Mouse (Mus musculus): ENCODE results near the gene Man2c1. TPM values are rescaled to one million over a fixed set of nuclear protein-coding genes. Genes with fewer than 3 reads are reported as not detected.

Gene Man2c1
- polyA plus RNA-seq, 1 experiment from 2014 or later, result 77.5 TPM

DNA sequence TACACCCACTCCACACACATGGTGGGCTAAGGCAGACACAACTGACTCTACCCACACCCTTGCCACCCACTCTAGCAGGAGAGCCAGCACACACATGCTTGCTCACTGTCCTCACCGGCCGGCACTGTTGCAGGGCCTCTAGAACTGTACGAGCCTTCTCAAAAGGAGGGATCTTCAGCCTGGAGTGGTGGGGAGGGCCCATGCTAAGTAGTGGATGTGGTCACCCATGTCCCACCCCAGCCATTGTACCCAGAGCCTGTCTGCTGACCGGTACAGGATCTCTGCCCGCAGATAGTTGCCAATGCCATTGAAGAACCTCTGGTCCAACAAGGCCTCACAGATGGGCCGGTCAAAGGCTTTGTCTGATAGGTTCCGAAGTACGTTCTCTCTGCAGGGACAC is 14.3 kb downstream of the Man2c1 start:
- peaks cover 17% of the 10 kb centered on the region for H3K4me1 ChIP-seq
- no peaks in the 10 kb centered on the region for H3K27me3 ChIP-seq
- no peak overlapping the region for H3K4me2 ChIP-seq
- H3K4me3 ChIP-seq, result no peak overlapping the region
- H3K27ac ChIP-seq, result no peak overlapping the region
- WGBS, result 88% methylated on average over 8 of the region's 8 CpGs
- H3K36me3 ChIP-seq, result peaks cover 44% of the 10 kb centered on the region
- no peaks in the 10 kb centered on the region for H3K9me3 ChIP-seq
- ATAC-seq (ENCODE audit: insufficient number of reproducible peaks, insufficient read depth, low FRiP score, low TSS enrichment, low read depth), result no peak
- no peak overlapping the region for H3K9ac ChIP-seq

DNA sequence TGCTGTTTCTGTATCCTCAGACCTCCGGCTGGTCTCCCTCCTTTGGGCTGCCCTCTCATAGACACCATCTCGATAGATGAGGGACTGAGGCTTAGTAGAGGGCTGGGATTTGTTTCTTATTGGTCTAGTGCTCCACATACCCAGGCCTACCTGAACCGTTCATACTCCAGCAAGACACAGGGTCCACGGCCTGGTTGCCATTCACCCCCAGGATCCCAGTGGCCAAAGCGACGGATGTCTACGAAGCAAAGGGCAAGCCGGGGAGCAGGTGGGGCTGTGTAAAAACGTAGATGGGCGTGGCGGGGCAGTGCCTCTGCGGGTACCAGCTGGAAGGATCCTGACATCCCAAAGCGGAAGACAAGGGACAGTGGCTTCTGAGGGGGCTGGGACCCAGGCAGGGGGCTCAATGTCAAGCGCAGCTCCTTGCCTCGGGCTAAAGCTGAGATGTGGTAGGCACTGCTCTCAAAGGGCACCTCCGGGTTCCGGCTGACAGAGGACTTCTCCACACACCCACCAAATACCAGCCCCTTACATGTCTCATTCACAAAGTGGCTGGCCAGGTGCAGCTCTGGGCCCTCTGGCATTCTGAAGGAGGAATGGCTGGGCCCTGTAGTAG is 16.1 kb downstream of the Man2c1 start:
- Histone ChIP-seq H3K36me3 (peaks cover 27% of the 10 kb centered on the region), H3K9me3 (no peaks in the 10 kb centered on the region), H3K4me2 (peak overlapping the region; percentile 68), H3K4me3 (peak overlapping the region; percentile 62; the same call in 1 of the 2 replicates), H3K9ac (0 out of 2 replicates have a peak overlapping the region, but pooled peaks have one; percentile 72), H3K27ac (no peak overlapping the region), H3K27me3 (no peaks in the 10 kb centered on the region), H3K4me1 (peaks cover 17% of the 10 kb centered on the region)
- 81% methylated on average over 16 of the region's 17 CpGs for WGBS
- no peak for ATAC-seq (ENCODE audit: insufficient number of reproducible peaks, insufficient read depth, low FRiP score, low TSS enrichment, low read depth)

DNA sequence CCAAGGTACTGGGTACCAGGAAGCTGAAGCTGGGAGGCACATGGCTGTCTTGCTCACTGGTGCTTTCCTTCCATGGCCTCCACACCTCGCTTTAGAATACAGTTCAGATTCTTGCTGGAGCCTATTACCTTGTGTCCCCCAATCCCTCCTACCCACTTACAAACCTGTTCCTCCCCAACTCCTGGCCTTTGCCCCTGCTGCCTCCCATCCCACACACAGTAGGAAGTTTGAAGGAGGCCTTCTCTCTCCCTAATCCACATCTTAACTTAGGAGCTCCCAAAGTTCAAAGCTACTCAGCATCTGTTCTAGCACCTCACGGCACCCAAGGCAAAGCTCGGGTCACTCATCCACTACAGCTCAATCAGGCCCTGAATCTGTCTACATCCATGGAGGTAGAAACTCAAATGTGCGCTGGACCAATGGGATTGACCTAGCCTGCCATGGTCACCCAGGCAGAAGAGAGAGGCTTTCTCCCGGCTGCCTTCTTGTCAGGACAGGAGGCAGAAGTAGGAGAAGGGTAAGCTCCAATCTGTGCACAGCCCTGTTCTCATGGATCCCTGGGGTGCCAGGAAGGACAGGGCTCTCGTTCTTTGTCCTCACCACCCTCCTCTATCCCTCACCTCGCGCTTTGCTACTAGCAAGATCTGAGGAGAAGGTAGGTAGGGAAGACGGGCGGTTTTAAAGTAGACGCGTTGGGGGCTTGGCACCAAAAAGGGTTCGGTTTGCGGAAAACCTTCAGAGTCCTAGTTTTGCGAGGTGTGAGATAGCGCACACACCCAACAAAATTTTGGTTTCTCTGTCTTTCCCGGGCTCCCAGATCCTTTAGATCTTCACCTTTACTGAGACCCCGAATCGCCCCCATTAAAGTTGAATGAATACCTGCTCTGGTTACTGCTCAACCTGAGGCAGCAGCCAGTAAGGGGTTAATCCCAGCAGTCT is 17.0 kb downstream of the Man2c1 start:
- peak overlapping the region; percentile 72 for H3K9ac ChIP-seq
- no peak for ATAC-seq (ENCODE audit: insufficient number of reproducible peaks, insufficient read depth, low FRiP score, low TSS enrichment, low read depth)
- peaks cover 18% of the 10 kb centered on the region for H3K36me3 ChIP-seq
- no peaks in the 10 kb centered on the region for H3K9me3 ChIP-seq
- peak overlapping the region; percentile 68 for H3K4me2 ChIP-seq
- WGBS, result 8% methylated on average over 19 of the region's 19 CpGs
- peaks cover 17% of the 10 kb centered on the region for H3K4me1 ChIP-seq
- H3K4me3 ChIP-seq, result peak overlapping the region; percentile 62
- H3K27me3 ChIP-seq, result no peaks in the 10 kb centered on the region
- peak overlapping the region; percentile 90 for H3K27ac ChIP-seq

DNA sequence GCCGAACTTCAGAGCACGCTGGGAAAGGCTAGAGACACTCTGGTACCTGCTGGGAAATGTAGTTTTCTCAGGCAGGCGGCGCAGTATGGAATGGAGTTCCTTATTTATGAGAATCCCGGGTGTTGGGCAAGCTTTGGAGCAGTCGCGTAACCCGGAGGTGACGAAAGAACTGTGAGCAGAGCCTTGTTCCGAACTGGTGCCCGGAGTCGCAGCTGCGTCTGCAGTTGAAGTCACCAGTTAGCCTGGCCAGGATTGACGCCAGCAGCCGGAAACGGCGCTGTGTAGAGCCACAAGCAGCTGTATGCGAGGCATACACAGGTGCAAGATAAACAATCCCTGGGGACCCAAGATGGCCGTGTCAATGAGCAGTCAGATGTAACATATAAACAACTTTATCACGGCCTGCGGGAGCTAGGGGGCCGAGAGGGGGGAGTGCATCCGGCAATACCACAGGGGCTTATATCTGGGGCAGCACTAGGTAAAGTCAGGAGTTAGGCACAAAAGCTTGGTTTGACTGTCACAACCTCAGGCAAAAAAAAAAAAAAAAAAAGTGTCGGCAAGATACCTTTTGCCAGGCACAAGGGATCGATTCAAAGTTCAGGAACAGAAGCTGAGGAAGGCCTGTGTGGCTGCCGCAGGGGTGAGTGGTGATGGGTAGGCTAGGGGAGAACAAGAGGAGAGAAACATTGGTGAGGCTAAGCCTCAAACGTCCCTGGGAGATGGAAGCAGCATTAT is 17.8 kb downstream of the Man2c1 start, which contains the start of gene Neil1:
Neil1 (minus strand) TSS at position 162 of the 735 bp plus-strand sequence.
- Histone ChIP-seq H3K4me1 (peaks cover 17% of the 10 kb centered on the region), H3K9me3 (no peaks in the 10 kb centered on the region), H3K27ac (peak within 1 kb of the TSS; percentile 90), H3K4me3 (peak within 1 kb of the TSS; percentile 62), H3K9ac (peak within 1 kb of the TSS; percentile 72), H3K27me3 (no peaks in the 10 kb centered on the region), H3K36me3 (peaks cover 13% of the 10 kb centered on the region; the same call in 1 of the 2 replicates), H3K4me2 (peak within 1 kb of the TSS; percentile 68)
- ATAC-seq (ENCODE audit: insufficient number of reproducible peaks, insufficient read depth, low FRiP score, low TSS enrichment, low read depth), result peak; percentile 76
- WGBS, result 2% methylated on average over 27 of the region's 27 CpGs

DNA sequence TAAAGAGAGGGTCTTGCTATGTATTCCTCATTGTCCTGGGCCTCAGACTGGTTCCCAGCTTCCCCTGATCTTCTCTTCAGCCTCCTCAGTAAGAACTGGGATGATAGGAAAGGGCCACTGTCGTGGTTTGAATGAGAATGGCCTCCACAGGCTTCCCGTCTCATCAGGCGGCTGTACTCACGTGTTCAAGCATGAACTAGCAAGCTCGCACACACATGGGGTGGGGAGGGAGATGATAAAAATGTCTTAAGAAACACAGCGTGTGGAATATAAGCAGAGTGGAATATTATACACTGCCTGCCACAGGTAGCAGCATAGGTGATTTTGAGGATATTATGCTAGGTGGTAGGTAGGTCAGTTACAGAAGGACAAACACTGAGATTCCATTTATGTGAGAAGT is 18.5 kb downstream of the Man2c1 start:
- H3K9ac ChIP-seq, result peak overlapping the region; percentile 72; the same call in 1 of the 2 replicates
- WGBS, result 73% methylated on average over 6 of the region's 6 CpGs
- no peak for ATAC-seq (ENCODE audit: insufficient number of reproducible peaks, insufficient read depth, low FRiP score, low TSS enrichment, low read depth)
- H3K36me3 ChIP-seq, result 0 out of 2 replicates have a peak, but pooled peaks cover 10% of the 10 kb centered on the region
- peak overlapping the region; percentile 68 for H3K4me2 ChIP-seq
- peak overlapping the region; percentile 62 for H3K4me3 ChIP-seq
- H3K9me3 ChIP-seq, result no peaks in the 10 kb centered on the region
- no peak overlapping the region; the same call in 1 of the 2 replicates for H3K27ac ChIP-seq
- H3K4me1 ChIP-seq, result peaks cover 17% of the 10 kb centered on the region
- no peaks in the 10 kb centered on the region for H3K27me3 ChIP-seq

DNA sequence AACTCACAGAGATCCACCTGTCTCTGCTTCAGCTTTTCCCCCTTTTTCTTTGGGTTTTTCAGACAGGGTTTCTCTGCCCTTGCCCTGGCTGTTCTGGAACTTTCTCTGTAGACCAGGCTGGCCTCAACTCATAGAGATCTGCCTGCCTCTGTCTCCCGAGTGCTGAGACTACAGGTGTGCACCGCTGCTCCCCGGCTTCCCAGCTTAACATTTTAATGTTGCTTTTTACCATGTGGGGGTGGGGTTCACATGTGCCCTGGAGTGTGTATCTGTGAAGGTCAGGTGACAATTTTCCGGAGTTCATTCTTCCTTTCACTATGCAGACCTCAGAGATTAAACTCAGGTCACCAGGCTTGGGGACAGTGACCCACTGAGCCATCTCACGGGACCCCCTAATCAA is 19.7 kb downstream of the Man2c1 start:
- H3K4me2 ChIP-seq, result no peak overlapping the region
- H3K36me3 ChIP-seq, result peaks cover 10% of the 10 kb centered on the region
- H3K27me3 ChIP-seq, result no peaks in the 10 kb centered on the region
- no peak for ATAC-seq (ENCODE audit: insufficient number of reproducible peaks, insufficient read depth, low FRiP score, low TSS enrichment, low read depth)
- H3K4me3 ChIP-seq, result no peak overlapping the region
- no peaks in the 10 kb centered on the region for H3K9me3 ChIP-seq
- no peak overlapping the region for H3K27ac ChIP-seq
- H3K4me1 ChIP-seq, result peaks cover 17% of the 10 kb centered on the region
- H3K9ac ChIP-seq, result no peak overlapping the region
- WGBS, result 85% methylated on average over 5 of the region's 5 CpGs

DNA sequence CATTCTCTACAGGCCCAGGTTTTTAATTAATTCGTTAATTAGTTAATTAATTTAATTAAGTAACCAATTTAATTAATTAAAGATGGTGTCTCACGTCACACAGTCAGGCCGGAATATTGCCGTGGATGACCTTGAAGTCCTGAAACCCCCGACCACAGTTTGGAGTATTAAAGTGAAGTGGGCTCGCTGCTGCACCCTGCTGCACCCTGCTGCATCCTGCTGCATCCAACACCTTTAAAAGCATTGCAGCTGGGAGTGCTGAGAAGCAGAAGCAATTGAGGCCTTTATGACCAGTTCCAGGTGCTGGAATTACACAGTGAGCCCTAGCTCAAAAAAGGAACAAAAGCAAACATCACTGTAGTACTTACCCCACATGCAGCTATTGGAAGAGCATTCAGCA is 21.8 kb downstream of the Man2c1 start:
- no peak overlapping the region for H3K9ac ChIP-seq
- no peak for ATAC-seq (ENCODE audit: insufficient number of reproducible peaks, insufficient read depth, low FRiP score, low TSS enrichment, low read depth)
- H3K36me3 ChIP-seq, result peaks cover 17% of the 10 kb centered on the region
- no peak overlapping the region for H3K4me3 ChIP-seq
- H3K9me3 ChIP-seq, result no peaks in the 10 kb centered on the region
- WGBS, result 39% methylated on average over 6 of the region's 6 CpGs
- H3K4me1 ChIP-seq, result peaks cover 13% of the 10 kb centered on the region
- no peaks in the 10 kb centered on the region for H3K27me3 ChIP-seq
- H3K27ac ChIP-seq, result no peak overlapping the region
- no peak overlapping the region for H3K4me2 ChIP-seq

DNA sequence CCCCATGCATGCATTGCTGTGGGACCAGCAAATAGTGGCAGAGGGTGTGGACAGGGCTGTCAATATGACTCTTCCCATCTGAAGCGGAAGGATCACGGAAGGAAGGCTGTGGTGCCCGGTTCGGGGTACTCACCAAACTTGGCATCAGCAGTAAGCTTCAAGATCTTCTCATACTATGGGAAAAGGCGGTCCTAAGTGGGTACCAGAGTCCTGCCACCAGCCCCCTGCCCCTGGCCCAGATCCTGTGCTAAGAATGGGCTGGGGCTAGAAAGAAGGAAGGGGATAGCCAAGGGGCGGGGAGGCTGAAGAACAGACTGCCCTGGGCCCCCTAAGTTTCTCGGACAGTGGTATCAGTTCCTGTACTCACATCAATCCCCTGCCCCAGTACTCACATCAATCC is 25.9 kb downstream of the Man2c1 start:
- Histone ChIP-seq H3K27ac (no peak overlapping the region), H3K4me2 (no peak overlapping the region), H3K27me3 (no peaks in the 10 kb centered on the region; the same call in 1 of the 2 replicates), H3K9me3 (no peaks in the 10 kb centered on the region), H3K36me3 (peaks cover 17% of the 10 kb centered on the region), H3K4me1 (peaks cover 9% of the 10 kb centered on the region), H3K9ac (no peak overlapping the region), H3K4me3 (no peak overlapping the region)
- 94% methylated on average over 7 of the region's 7 CpGs for WGBS
- no peak for ATAC-seq (ENCODE audit: insufficient number of reproducible peaks, insufficient read depth, low FRiP score, low TSS enrichment, low read depth)

DNA sequence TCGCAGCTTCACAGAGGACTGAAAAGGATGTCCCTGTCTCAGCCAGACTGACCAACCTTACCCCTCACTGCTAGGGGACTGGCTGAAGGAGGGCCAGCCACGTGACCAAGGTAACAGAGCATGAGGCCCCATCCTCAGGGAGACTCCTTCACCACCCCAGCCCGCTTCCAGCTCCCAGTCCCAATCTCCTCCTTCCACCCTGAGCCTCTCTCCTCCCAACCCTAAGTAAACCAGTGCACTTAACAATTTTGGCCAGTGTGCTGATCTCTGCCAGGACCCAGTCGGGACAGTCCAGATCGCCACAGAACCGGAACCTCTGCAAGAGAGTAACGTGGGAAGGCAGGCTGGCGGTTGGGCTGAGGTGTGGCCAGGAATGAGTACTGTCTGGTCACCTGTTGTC is 26.3 kb downstream of the Man2c1 start:
- Histone ChIP-seq H3K27ac (no peak overlapping the region), H3K9ac (peak overlapping the region; percentile 81; the same call in 1 of the 2 replicates), H3K4me1 (peaks cover 9% of the 10 kb centered on the region), H3K9me3 (no peaks in the 10 kb centered on the region), H3K4me3 (no peak overlapping the region), H3K36me3 (peaks cover 17% of the 10 kb centered on the region), H3K4me2 (peak overlapping the region; percentile 95; the same call in 1 of the 2 replicates), H3K27me3 (no peaks in the 10 kb centered on the region; the same call in 1 of the 2 replicates)
- no peak for ATAC-seq (ENCODE audit: insufficient number of reproducible peaks, insufficient read depth, low FRiP score, low TSS enrichment, low read depth)
- WGBS, result 84% methylated on average over 8 of the region's 8 CpGs

DNA sequence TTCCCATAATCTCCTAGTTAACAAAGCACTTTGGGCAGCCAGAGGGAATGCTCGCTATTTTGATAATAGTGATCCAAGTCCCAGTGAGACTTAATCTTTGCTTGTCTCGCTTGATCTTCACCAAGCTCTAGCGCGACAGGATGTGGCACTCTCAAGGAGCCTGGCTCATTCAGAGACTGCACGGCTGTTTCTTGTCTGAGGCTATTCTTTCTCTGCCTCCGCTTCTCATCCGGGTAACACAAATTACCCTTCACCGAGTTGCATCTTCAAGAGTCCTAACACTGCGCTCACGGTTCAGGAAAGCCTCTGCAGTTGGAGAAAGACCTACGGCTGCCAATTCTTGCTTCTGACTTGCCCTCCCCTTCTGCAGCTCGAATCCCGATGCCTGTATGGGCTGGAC is 27.0 kb downstream of the Man2c1 start:
- Histone ChIP-seq H3K27ac (no peak overlapping the region), H3K27me3 (no peaks in the 10 kb centered on the region; the same call in 1 of the 2 replicates), H3K4me1 (peaks cover 9% of the 10 kb centered on the region), H3K4me2 (peak overlapping the region; percentile 95), H3K4me3 (peak overlapping the region; percentile 86), H3K36me3 (peaks cover 17% of the 10 kb centered on the region), H3K9me3 (no peaks in the 10 kb centered on the region), H3K9ac (peak overlapping the region; percentile 81)
- no peak for ATAC-seq (ENCODE audit: insufficient number of reproducible peaks, insufficient read depth, low FRiP score, low TSS enrichment, low read depth)
- 33% methylated on average over 13 of the region's 13 CpGs for WGBS

DNA sequence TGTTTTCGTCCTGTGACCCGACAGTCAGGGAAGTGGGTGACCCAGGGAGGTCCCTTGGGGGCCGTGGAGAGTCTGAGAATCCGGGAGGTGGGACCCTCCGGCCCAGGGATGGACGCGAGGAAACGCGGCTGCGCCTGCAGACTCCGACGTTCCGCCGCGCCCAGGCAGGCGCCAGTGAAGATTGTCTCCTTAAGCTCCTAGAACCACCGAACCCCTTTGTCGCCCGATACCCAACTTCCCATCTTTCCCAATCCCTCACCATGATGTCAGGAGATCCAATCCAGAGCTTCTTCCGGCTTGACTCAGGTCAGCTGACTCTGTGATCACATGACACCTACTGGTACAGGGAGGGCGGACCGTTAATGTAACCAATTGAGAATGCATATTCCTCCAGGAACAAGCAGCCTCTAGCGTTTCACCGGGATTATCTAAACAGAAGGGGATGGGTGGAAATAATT is 27.6 kb downstream of the Man2c1 start, which contains the start of gene Commd4:
Commd4 (minus strand) TSS at position 319 of the 458 bp plus-strand sequence.
- peaks cover 17% of the 10 kb centered on the region for H3K36me3 ChIP-seq
- peak within 1 kb of the TSS; percentile 81 for H3K9ac ChIP-seq
- H3K4me3 ChIP-seq, result peak within 1 kb of the TSS; percentile 86
- ATAC-seq (ENCODE audit: insufficient number of reproducible peaks, insufficient read depth, low FRiP score, low TSS enrichment, low read depth), result peak; percentile 60; the same call in 1 of the 2 replicates
- no peaks in the 10 kb centered on the region for H3K9me3 ChIP-seq
- peaks cover 9% of the 10 kb centered on the region for H3K4me1 ChIP-seq
- no peak within 1 kb of the TSS for H3K27ac ChIP-seq
- H3K4me2 ChIP-seq, result peak within 1 kb of the TSS; percentile 95
- WGBS, result under 1% methylated on average over 24 of the region's 24 CpGs
- H3K27me3 ChIP-seq, result no peaks in the 10 kb centered on the region; the same call in 1 of the 2 replicates
